Mouse (Mus musculus): ENCODE results near the gene Tjp1.

GRCm38 (mm10) chr7:65366153-65366552, 161.4 kb downstream of the Tjp1 start:
- no peak for TF ChIP-seq ZNF384 (IDR thresholded peaks at IDR 0.05; ENCODE audit: low read depth, low read length)
- no peak for TF ChIP-seq ZC3H11A (IDR thresholded peaks at IDR 0.05; ENCODE audit: borderline replicate concordance, low read depth, low read length)

Measured in ES-E14 (cell line).